Mouse (Mus musculus): Measurements from ENCODE around the gene Gcnt2.

The Gcnt2 gene

GRCm38 (mm10) chr13:41000926-41001639 is 141.5 kb downstream of the Gcnt2 start, which contains the start of gene Pak1ip1:
Gene Pak1ip1 (plus strand): TSS chr13:41001023.
- DNase-seq = peak; percentile 94 to 95

- no peak for DNase-seq
Measured at GRCm38 (mm10) chr13:41002001-41002400, 142.4 kb downstream of the Gcnt2 start.

GRCm38 (mm10) chr13:41006244-41006643 is 146.7 kb downstream of the Gcnt2 start:
- DNase-seq = no peak

GRCm38 (mm10) chr13:41008271-41008670 is 148.7 kb downstream of the Gcnt2 start:
- no peak for DNase-seq

GRCm38 (mm10) chr13:41008946-41009345 is 149.4 kb downstream of the Gcnt2 start:
- DNase-seq = no peak

Measured in lung, postnatal 4 days (tissue).